Mouse (Mus musculus): ENCODE results near the gene Comtd1. TPM values are rescaled to one million over a fixed set of nuclear protein-coding genes. Genes with fewer than 3 reads are reported as not detected.
A peak's percentile ranks its signal among the peaks of the same experiment; 100 is the strongest.

Comtd1 gene
- polyA plus RNA-seq, 1 experiment from 2014 or later: 26.6 TPM

- WGBS: 86% methylated on average over 24 of the region's 24 CpGs
- no peaks in the 10 kb centered on the region for H3K9me3 ChIP-seq
- H3K4me2 ChIP-seq (replicated peaks): no peak overlapping the region
- no peak overlapping the region for H3K27ac ChIP-seq
- peaks cover 13% of the 10 kb centered on the region for H3K36me3 ChIP-seq
- H3K4me1 ChIP-seq (replicated peaks): peaks cover 25% of the 10 kb centered on the region
- ATAC-seq: no peak
- no peak overlapping the region for H3K9ac ChIP-seq (replicated peaks)
- H3K27me3 ChIP-seq: no peaks in the 10 kb centered on the region
- no peak overlapping the region for H3K4me3 ChIP-seq (replicated peaks)
Measured at GRCm38 (mm10) chr14:21850419-21851127, 1.8 kb upstream of the Comtd1 start.

- ATAC-seq: no peak
- Histone ChIP-seq H3K4me2 (replicated peaks) (no peak overlapping the region), H3K27ac (no peak overlapping the region), H3K9me3 (no peaks in the 10 kb centered on the region), H3K4me3 (replicated peaks) (no peak overlapping the region), H3K4me1 (replicated peaks) (peaks cover 25% of the 10 kb centered on the region), H3K27me3 (no peaks in the 10 kb centered on the region), H3K36me3 (peaks cover 21% of the 10 kb centered on the region), H3K9ac (replicated peaks) (no peak overlapping the region)
- 89% methylated on average over 13 of the region's 13 CpGs for WGBS
Measured at GRCm38 (mm10) chr14:21849524-21850418, 994 bp upstream of the Comtd1 start.

GRCm38 (mm10) chr14:21847381-21848165 is 1.2 kb downstream of the Comtd1 start:
- ATAC-seq: peak; percentile 49
- Histone ChIP-seq H3K4me3 (replicated peaks) (peak overlapping the region; percentile 69), H3K27ac (peak overlapping the region; percentile 56; the same call in 1 of the 2 replicates), H3K4me2 (replicated peaks) (peak overlapping the region; percentile 99), H3K4me1 (replicated peaks) (peaks cover 18% of the 10 kb centered on the region), H3K27me3 (no peaks in the 10 kb centered on the region), H3K36me3 (peaks cover 43% of the 10 kb centered on the region), H3K9ac (replicated peaks) (peak overlapping the region; percentile 76), H3K9me3 (no peaks in the 10 kb centered on the region)
- under 1% methylated on average over 50 of the region's 50 CpGs for WGBS

- peaks cover 50% of the 10 kb centered on the region for H3K36me3 ChIP-seq
- H3K4me2 ChIP-seq (replicated peaks): peak overlapping the region; percentile 99
- H3K4me3 ChIP-seq (replicated peaks): peak overlapping the region; percentile 69
- H3K9ac ChIP-seq (replicated peaks): no peak overlapping the region
- no peak for ATAC-seq
- peaks cover 18% of the 10 kb centered on the region for H3K4me1 ChIP-seq (replicated peaks)
- no peaks in the 10 kb centered on the region for H3K27me3 ChIP-seq
- H3K27ac ChIP-seq: 0 out of 2 replicates have a peak overlapping the region, but pooled peaks have one; percentile 56
- WGBS: 23% methylated on average over 10 of the region's 10 CpGs
- no peaks in the 10 kb centered on the region for H3K9me3 ChIP-seq
Measured at GRCm38 (mm10) chr14:21846827-21847380, 1.9 kb downstream of the Comtd1 start.

GRCm38 (mm10) chr14:21843263-21843662 is 5.5 kb downstream of the Comtd1 start:
- no peaks in the 10 kb centered on the region for H3K27me3 ChIP-seq
- ATAC-seq: no peak
- H3K36me3 ChIP-seq: peaks cover 86% of the 10 kb centered on the region
- no peak overlapping the region for H3K27ac ChIP-seq
- 90% methylated on average over 6 of the region's 6 CpGs for WGBS
- no peak overlapping the region for H3K4me2 ChIP-seq (replicated peaks)
- H3K9me3 ChIP-seq: no peaks in the 10 kb centered on the region
- no peak overlapping the region for H3K9ac ChIP-seq (replicated peaks)
- H3K4me3 ChIP-seq (replicated peaks): no peak overlapping the region
- peaks cover 16% of the 10 kb centered on the region for H3K4me1 ChIP-seq (replicated peaks)

GRCm38 (mm10) chr14:21841819-21842592 is 6.8 kb downstream of the Comtd1 start:
- H3K36me3 ChIP-seq: peaks cover 96% of the 10 kb centered on the region
- no peaks in the 10 kb centered on the region for H3K27me3 ChIP-seq
- no peak overlapping the region for H3K4me2 ChIP-seq (replicated peaks)
- H3K27ac ChIP-seq: no peak overlapping the region
- ATAC-seq: no peak
- no peak overlapping the region for H3K9ac ChIP-seq (replicated peaks)
- no peak overlapping the region for H3K4me3 ChIP-seq (replicated peaks)
- H3K9me3 ChIP-seq: no peaks in the 10 kb centered on the region
- H3K4me1 ChIP-seq (replicated peaks): peaks cover 4% of the 10 kb centered on the region
- WGBS: 93% methylated on average over 5 of the region's 5 CpGs

- 88% methylated on average over 8 of the region's 8 CpGs for WGBS
- Histone ChIP-seq H3K9ac (replicated peaks) (no peak overlapping the region), H3K36me3 (peaks cover 85% of the 10 kb centered on the region), H3K27ac (no peak overlapping the region), H3K9me3 (no peaks in the 10 kb centered on the region), H3K27me3 (no peaks in the 10 kb centered on the region), H3K4me3 (replicated peaks) (no peak overlapping the region), H3K4me2 (replicated peaks) (no peak overlapping the region), H3K4me1 (replicated peaks) (peaks cover 9% of the 10 kb centered on the region)
- ATAC-seq: no peak
Measured at GRCm38 (mm10) chr14:21838336-21839017, 10.3 kb downstream of the Comtd1 start.

- WGBS: under 1% methylated on average over 28 of the region's 28 CpGs
- H3K4me3 ChIP-seq (replicated peaks): peak overlapping the region; percentile 95
- peak; percentile 64 for ATAC-seq
- peak overlapping the region; percentile 88 for H3K27ac ChIP-seq
- no peaks in the 10 kb centered on the region for H3K9me3 ChIP-seq
- no peaks in the 10 kb centered on the region for H3K27me3 ChIP-seq
- peak overlapping the region; percentile 93 for H3K9ac ChIP-seq (replicated peaks)
- peaks cover 25% of the 10 kb centered on the region for H3K36me3 ChIP-seq
- H3K4me2 ChIP-seq (replicated peaks): peak overlapping the region; percentile 88
- H3K4me1 ChIP-seq (replicated peaks): peaks cover 30% of the 10 kb centered on the region
Measured at GRCm38 (mm10) chr14:21831830-21832403, 16.9 kb downstream of the Comtd1 start.

GRCm38 (mm10) chr14:21830876-21831767 is 17.7 kb downstream of the Comtd1 start:
- Histone ChIP-seq H3K4me3 (replicated peaks) (peak overlapping the region; percentile 95), H3K27ac (peak overlapping the region; percentile 88), H3K4me1 (replicated peaks) (peaks cover 30% of the 10 kb centered on the region), H3K4me2 (replicated peaks) (peak overlapping the region; percentile 88), H3K9ac (replicated peaks) (peak overlapping the region; percentile 93), H3K9me3 (no peaks in the 10 kb centered on the region), H3K27me3 (no peaks in the 10 kb centered on the region), H3K36me3 (peaks cover 19% of the 10 kb centered on the region)
- under 1% methylated on average over 73 of the region's 73 CpGs for WGBS
- ATAC-seq: peak; percentile 97
